Mouse (Mus musculus) left cerebral cortex, postnatal 36 days (tissue): ENCODE measurements around the gene Crym. TPM values are rescaled to one million over a fixed set of nuclear protein-coding genes. Genes with fewer than 3 reads are reported as not detected.

ENCODE experiments used
- DNase-seq, 2 experiments: peaks; one replicate each; pipeline ENCODE4 v3.0.0; 2021 to 2022; ENCODE audit warnings: low spot score in 2 of 2, mixed read lengths in 1 of 2
- intact Hi-C: fragments of 180-260 bp; cut with DNase I; formaldehyde crosslinking; loops from one replicate; pipeline ENCODE4 v1.15.1; 2025
- total RNA-seq, 2 experiments: library from RNA; stranded (reverse); gene quantifications; 2 replicates each; pipeline ENCODE4 v1.2.3; 2021

Crym gene
- total RNA-seq, 2 experiments from 2014 or later = 74.8 to 88.4 TPM

DNA sequence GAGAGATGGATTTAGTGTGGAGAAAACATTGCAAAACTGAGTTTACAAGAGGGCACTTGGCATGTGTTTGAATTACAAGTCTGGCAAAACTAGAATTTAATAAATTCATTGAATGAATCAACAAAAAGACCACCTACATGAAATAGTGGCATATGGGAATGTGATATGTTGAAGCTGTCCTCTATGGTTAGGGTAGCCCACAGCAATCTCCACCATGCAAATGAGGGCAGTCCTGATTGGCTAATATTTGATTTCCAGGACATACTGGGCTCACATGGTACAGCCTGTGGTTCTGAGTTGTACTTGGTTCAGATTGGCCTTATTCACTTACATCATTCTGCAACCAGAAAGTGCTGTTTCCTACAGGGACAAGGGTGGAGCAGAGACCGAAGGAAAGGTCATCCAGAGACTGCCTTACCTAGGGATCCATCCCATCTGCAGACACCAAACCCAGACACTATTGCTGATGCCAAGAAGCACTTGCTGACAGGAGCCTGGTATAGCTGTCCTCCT is 29.7 kb downstream of the Crym start:
- intact Hi-C loops = no loop called here
- no peak for DNase-seq

DNA sequence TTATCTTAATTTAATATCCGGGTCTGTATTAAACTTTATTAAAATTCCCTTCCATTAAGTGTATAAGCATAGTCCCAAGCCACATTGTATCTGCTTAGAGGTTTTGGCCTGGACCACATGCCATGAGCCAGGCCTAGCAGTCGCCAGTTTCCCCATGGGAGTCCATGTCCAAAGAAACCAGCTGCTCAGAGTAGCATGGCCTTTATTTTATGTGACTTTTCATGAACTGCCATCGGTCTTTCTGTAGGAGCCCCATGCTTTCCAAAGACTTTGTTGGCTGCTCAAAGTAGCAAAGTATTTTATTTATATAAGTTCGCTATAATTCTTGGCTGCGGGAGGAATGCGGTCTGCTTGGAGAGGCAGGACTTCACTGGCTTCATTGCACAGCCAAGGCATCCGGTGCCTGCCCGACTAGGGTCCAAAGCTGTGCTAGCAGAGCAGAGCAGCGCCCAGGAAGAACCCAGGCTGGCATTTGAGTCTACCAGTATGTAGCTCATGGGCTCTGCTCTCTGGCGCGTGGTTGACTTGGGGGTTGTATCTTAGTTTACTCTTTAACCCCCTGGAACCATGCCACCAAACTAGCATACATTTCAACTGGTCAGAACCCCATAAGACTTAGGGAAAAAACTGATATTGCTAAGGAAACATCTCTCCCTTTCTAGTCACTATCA is 38.2 kb downstream of the Crym start:
- intact Hi-C loops = no loop called here
- DNase-seq = no peak

DNA sequence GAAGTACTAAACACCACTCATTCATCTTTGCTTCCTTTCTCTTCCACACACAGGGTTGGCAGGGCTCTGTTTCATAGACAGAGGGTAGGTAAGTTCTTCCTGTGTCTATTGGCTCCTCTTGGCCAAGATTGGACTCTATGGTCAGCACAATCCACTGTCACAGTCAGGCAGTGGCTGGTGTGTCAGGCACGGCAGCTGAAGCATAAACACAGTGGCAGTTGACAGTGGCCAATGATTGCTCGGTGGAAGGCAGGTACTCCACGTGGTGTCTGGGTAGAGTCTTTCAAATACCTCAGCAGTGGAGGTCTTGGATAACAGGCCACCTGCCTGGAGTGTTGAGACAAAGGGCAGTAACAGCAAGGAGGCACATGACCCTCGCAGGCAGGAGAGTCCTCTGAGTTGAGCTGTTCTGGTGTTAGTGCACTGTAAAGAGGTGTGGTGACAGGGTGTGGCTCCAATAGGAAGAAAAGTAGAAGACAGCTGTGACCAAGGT is 43.7 kb downstream of the Crym start:
- intact Hi-C loops = no loop called here
- no peak for DNase-seq

DNA sequence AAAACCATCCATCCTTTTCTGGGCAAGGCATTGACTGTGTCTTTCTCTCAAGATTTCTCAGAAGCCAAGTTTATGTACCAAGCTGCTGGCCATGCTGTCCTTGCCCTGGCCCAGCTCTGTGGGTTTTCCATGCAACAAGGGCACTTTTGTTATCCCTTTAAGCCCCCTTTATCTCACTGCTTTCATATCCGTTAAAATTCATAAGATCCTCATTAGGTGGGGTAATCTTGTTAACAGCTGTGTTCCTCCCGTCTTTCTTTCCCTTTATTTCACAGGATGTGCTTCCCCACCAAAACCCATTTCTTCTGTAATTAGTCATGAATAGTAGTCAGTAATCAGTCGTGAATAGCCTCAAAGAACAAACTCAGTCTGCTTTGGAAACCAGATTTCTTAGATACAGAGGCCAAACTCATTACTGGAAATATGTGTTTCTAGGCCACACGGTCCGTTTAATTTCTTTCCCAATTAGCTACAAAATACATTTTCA is 44.3 kb downstream of the Crym start:
- intact Hi-C loops = no loop called here
- no peak for DNase-seq

DNA sequence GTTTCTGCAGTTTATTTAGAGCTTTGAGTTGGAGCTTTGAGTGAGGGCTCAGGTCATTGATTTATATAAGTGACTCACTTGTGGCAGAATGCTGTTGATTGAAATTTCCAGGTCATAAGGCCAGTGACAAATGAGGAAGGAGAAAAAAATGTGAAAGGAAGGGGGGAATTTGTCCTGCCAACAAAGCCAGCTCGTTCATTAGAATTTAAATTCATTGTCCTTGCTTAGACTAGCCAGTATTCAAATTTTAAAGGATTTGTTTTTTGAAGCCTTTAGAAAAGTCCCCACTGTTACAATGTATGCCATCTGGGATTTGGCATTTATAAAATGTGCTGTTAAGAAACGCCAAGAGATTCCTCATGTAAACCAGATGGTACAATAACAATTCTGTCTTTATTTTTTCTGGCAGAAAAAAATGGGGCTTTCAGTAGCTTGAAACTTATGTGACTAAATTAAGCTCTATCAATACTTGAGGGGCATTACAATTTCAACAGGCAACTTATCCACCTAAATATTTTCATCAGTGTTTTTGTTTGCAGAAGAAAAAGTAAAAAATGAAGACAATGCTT is 45.0 kb downstream of the Crym start:
- DNase-seq = no peak
- intact Hi-C loops = no loop called here

DNA sequence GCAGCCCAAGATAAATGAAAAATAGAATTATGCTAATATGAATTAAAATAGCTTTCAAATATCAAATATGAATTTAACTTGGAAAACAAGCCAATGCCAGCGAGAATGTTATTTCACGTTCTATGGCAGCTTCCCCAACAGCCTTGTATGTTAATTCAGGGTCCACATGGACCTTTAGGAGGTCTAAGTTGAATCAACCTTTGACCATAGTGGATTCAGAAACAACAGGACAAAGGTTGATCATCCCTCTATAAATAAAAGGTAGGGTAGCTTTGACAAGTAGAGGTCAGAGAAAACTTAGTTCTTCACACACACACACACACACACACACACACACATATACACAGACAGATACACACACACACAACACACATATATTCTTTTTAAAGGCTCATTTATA is 51.0 kb downstream of the Crym start:
- no peak for DNase-seq

DNA sequence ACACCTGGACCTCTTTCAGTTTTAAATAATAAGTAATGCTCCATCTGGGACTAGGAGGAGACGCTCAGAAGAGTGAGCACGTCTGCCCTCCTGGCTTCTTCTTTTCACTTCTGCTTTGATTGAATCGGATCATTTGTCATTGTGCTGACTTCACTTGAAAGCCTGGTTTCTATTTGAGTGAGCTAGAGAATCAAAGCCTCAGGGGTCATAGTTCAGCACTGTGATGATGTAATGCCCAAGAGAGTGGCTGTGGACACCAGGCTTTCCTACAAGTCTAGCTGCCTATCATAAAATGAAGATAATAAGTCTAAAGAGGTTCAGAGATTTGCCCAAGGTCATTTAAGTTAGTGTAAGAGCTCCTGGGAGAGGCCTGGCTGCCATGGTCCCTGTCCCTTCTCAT is 51.7 kb downstream of the Crym start:
- no peak for DNase-seq
- intact Hi-C loops = no loop called here

More for the DNA sequence above, 51.0 kb downstream of the Crym start:
- intact Hi-C loops = no loop called here

DNA sequence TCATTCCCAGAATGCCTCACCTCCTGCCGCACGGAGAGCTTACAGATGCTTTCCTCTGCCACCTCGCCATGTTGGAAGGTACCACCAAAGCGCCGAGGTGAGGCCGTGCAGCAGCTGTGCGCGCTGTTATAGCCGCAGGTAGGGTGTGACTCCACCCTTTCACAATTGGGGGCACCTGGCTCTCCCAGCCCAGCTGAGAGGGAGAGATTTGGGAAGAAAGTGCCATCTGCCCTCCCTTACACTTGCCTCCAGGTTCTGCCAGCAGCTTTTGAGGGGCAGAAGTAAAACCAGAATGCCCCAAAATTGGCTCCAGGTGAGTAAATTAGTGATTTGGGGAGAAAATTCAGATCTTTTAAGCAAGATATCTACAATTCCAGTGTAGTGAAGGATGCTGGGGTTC is 56.7 kb downstream of the Crym start, which contains the start of gene Zp2:
Gene Zp2, minus strand, starts transcription at position 101 of the 400 bp plus-strand sequence.
- intact Hi-C loops = no loop called here
- no peak for DNase-seq

DNA sequence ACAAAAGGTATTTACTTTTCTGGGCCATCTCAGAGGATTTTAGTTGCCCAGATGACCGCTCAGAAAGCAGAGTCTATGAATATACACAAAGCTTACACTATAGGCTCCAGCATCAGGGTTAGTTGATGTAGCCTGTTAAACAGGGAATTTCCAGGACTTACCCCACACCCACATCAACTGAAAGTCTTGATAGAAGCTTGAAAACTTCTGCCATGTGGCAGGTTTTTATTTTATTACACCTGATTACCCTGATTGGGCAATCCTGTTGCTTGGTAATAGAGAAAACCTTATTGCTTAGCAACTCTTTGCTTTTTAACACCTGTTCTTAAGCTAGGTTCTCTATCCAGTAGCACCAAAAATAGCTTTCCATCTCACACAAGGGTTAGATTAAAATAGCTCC is 59.2 kb downstream of the Crym start:
- intact Hi-C loops = no loop called here

More for the DNA sequence above, 59.2 kb downstream of the Crym start:
- no peak for DNase-seq

Other genes with a start within 250 kb of the Crym start
- under 1 TPM; 0.07 to 0.15 TPM for gene Dnah3, start 106.8 kb downstream of the Crym start, total RNA-seq
- gene Tmem159, start 99.8 kb downstream of the Crym start, total RNA-seq = 10 to 100 TPM; 13.4 to 14.0 TPM
- gene Zp2, start 56.8 kb downstream of the Crym start, total RNA-seq = under 1 TPM; 0.20 to 0.45 TPM
- under 1 TPM; 0.22 to 0.54 TPM for gene Anks4b, start 28.3 kb downstream of the Crym start, total RNA-seq
- gene Abca14, start 1.9 kb upstream of the Crym start, total RNA-seq = not detected
- not detected for gene Abca15, start 126.6 kb upstream of the Crym start, total RNA-seq
- not detected for gene Abca16, start 207.5 kb upstream of the Crym start, total RNA-seq